Mouse (Mus musculus) hindbrain, embryonic 14.5 days (tissue): ENCODE measurements at regions not wholly inside any gene's neighbourhood (a gene's known extent, or its start where the extent isn't known, plus 50 kb on each side); places are given as distances from the start of the nearest gene placed in this dataset.
A peak's percentile ranks its signal among the peaks of the same experiment; 100 is the strongest.

Experiments used
- ATAC-seq: fragments of 200-750 bp; cut with Nextera tagmentation; 2 replicates; pipeline ENCODE4 v1.8.0; 2017; ENCODE audit warnings: moderate number of reproducible peaks, mild to moderate bottlenecking, moderate TSS enrichment, moderate library complexity; ENCODE audit not compliant: low FRiP score
- DNase-seq: peaks from one replicate; pipeline ENCODE4 v3.0.0-alpha.2; 2015; ENCODE audit warnings: low spot score
- H3K27ac ChIP-seq: fragments of 300-500 bp; sonication (generic); 2 replicates; pipeline ENCODE4 v1.5.1; 2014; ENCODE audit warnings: mild to moderate bottlenecking, moderate library complexity
- H3K27me3 ChIP-seq: fragments of 300-500 bp; sonication (generic); 2 replicates; pipeline ENCODE4 v1.6.1; 2014; ENCODE audit warnings: mild to moderate bottlenecking, low read length, mixed read lengths; ENCODE audit not compliant: control insufficient read depth, insufficient read depth
- H3K36me3 ChIP-seq: fragments of 300-500 bp; sonication (generic); replicated peaks from 2 replicates; pipeline ENCODE4 v1.6.1; 2014; ENCODE audit not compliant: control insufficient read depth, insufficient read depth
- H3K4me1 ChIP-seq: fragments of 300-500 bp; sonication (generic); replicated peaks from 2 replicates; pipeline ENCODE4 v1.6.1; 2014; ENCODE audit warnings: antibody characterized with exemption, low read length, mixed read lengths; ENCODE audit not compliant: control insufficient read depth, insufficient read depth
- H3K4me2 ChIP-seq: fragments of 300-500 bp; sonication (generic); replicated peaks from 2 replicates; pipeline ENCODE4 v1.6.1; 2014; ENCODE audit warnings: mild to moderate bottlenecking, moderate library complexity
- H3K4me3 ChIP-seq: fragments of 300-500 bp; sonication (generic); replicated peaks from 2 replicates; pipeline ENCODE4 v1.5.1; 2014; ENCODE audit warnings: mild to moderate bottlenecking, low read length
- H3K9ac ChIP-seq: fragments of 300-500 bp; sonication (generic); 2 replicates; pipeline ENCODE4 v1.6.1; 2014
- H3K9me3 ChIP-seq: fragments of 300-500 bp; sonication (generic); 2 replicates; pipeline ENCODE4 v1.6.1; 2016; ENCODE audit warnings: low read length; ENCODE audit not compliant: control insufficient read depth
- WGBS: fragments of 180-500 bp; shearing (Covaris S2); extraction: QIAGEN DNeasy Blood & Tissue Kit; methylation state at CpG from one replicate; pipeline ENCODE4 v1.1.7; 2014; 5-methylcytosine and 5-hydroxymethylcytosine counted together

GRCm38 (mm10) chr1:99237214-99237613 is 535.4 kb upstream of the Cntnap5b start:
- no peaks in the 10 kb centered on the region for H3K9me3 ChIP-seq
- H3K4me3 ChIP-seq: no peak overlapping the region
- H3K4me2 ChIP-seq: no peak overlapping the region
- no peak overlapping the region for H3K9ac ChIP-seq
- WGBS: 80% methylated on average over 2 of the region's 2 CpGs
- no peak for DNase-seq
- H3K27ac ChIP-seq: no peak overlapping the region
- no peaks in the 10 kb centered on the region for H3K4me1 ChIP-seq
- no peak for ATAC-seq
- no peaks in the 10 kb centered on the region for H3K36me3 ChIP-seq
- H3K27me3 ChIP-seq: no peaks in the 10 kb centered on the region

DNA sequence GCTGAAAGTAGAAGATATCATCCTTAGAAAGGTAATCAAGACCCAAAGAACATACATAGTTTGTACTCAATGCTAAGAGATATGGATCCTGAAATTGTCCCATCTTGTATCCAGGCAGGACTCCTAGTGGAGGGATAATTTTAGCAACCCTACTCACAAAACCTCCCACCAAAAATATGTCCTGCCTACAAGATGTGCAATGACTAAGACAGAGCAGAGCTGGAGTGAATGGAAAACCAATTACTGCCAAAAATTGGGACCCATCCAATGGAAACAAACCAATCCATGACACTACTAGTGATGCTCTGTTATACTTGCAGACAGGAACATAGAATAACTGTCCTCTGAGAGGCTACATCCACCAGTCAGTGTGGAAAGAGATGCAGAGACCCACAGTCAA is 487.0 kb upstream of the Cntnap5b start:
- no peaks in the 10 kb centered on the region for H3K36me3 ChIP-seq
- ATAC-seq: no peak
- no peak for DNase-seq
- no peak overlapping the region for H3K4me3 ChIP-seq
- H3K9me3 ChIP-seq: no peaks in the 10 kb centered on the region
- H3K9ac ChIP-seq: no peak overlapping the region
- no peak overlapping the region for H3K4me2 ChIP-seq
- H3K27me3 ChIP-seq: no peaks in the 10 kb centered on the region
- no peak overlapping the region for H3K27ac ChIP-seq
- H3K4me1 ChIP-seq: no peaks in the 10 kb centered on the region

DNA sequence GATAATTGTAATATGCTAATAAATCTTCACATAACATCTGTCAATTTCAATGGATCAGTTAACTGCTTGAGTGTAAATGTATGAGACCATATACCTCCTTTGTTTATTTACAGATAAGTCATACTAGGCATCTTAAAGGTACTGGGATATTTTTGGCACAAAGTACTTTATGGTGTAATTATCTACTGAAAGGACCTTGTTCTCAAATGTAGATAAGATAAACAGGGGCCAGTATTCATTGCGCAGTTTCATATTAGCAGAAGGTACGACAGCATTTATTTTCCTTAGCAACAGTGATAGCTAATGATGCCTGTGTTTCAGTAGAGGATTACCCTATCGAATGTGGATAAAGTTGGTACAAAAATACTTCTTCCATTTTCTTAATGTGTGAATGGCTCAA is 484.7 kb upstream of the Cntnap5b start:
- no peak overlapping the region for H3K9ac ChIP-seq

GRCm38 (mm10) chr1:99299139-99299538 is 473.4 kb upstream of the Cntnap5b start:
- ATAC-seq (peak; percentile 37; the same call in 1 of the 2 replicates), DNase-seq (no peak)
- no peak overlapping the region for H3K4me2 ChIP-seq
- no peaks in the 10 kb centered on the region for H3K4me1 ChIP-seq
- H3K36me3 ChIP-seq: no peaks in the 10 kb centered on the region
- no peaks in the 10 kb centered on the region for H3K9me3 ChIP-seq
- no peak overlapping the region for H3K4me3 ChIP-seq
- no peaks in the 10 kb centered on the region for H3K27me3 ChIP-seq
- no peak overlapping the region for H3K9ac ChIP-seq
- 58% methylated on average over 2 of the region's 2 CpGs for WGBS
- no peak overlapping the region for H3K27ac ChIP-seq

More for the DNA sequence above, 484.7 kb upstream of the Cntnap5b start:
- 90% methylated on average over 3 of the region's 3 CpGs for WGBS
- no peak overlapping the region for H3K4me2 ChIP-seq
- no peaks in the 10 kb centered on the region for H3K27me3 ChIP-seq
- no peak for DNase-seq
- no peak overlapping the region for H3K27ac ChIP-seq
- H3K4me1 ChIP-seq: no peaks in the 10 kb centered on the region
- no peaks in the 10 kb centered on the region for H3K36me3 ChIP-seq
- no peak overlapping the region for H3K4me3 ChIP-seq
- no peak for ATAC-seq
- H3K9me3 ChIP-seq: no peaks in the 10 kb centered on the region

DNA sequence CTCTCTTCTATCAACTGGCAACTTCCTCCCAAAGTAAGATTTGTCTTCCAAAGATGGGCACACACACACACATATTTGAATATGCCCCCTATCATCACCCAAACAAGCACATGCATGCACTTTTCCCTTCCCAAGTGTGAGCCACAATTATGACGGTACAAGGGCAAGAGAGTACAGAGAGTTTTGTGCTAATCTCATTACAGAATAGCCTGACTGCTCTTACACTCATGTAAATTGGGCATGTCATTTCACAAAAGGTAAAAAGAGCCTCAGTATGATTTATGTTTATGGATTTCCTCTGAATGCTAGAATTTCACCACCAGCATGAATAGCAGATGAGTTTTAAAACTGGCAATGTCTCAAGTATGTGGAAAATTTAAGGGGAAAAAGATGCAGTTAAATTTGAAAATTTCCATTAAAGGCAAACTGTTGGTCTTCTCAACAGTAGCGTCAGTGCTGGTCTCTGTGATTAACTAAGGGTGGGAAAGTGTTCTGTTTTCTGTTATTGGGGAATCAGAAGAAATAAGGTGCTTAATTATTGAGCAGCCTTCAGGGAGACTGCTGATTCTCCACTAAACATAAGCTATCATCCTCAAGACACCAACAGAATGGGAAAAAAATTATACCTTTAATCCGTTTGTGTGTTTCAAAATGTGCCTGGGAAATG is 455.4 kb upstream of the Cntnap5b start:
- H3K4me3 ChIP-seq: no peak overlapping the region
- H3K27ac ChIP-seq: no peak overlapping the region
- no peaks in the 10 kb centered on the region for H3K27me3 ChIP-seq
- no peaks in the 10 kb centered on the region for H3K4me1 ChIP-seq
- WGBS: 59% methylated on average over 3 of the region's 3 CpGs
- ATAC-seq (no peak), DNase-seq (no peak)
- no peak overlapping the region for H3K4me2 ChIP-seq
- no peaks in the 10 kb centered on the region for H3K36me3 ChIP-seq
- H3K9ac ChIP-seq: no peak overlapping the region
- H3K9me3 ChIP-seq: no peaks in the 10 kb centered on the region

DNA sequence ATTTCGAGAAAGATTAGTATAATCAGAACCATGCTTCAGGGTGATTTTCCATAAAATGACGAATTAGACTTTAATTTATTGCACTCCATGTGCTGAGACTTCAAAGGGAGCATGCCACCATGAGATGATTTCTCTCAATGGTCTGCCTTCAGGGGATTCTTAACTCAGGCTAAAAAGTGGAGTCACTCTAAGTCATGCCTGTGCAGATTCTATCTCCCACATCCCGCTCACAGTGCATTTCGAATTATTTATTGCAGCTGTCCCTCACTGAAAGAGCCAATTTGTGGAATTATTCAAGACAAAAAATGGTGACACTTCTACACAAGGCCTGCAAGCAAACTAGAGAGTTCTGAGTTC is 454.9 kb upstream of the Cntnap5b start:
- DNase-seq: no peak

More for the DNA sequence above, 454.9 kb upstream of the Cntnap5b start:
- Histone ChIP-seq H3K9ac (no peak overlapping the region), H3K27me3 (no peaks in the 10 kb centered on the region), H3K4me2 (no peak overlapping the region), H3K36me3 (no peaks in the 10 kb centered on the region), H3K4me3 (no peak overlapping the region), H3K9me3 (no peaks in the 10 kb centered on the region), H3K4me1 (no peaks in the 10 kb centered on the region), H3K27ac (no peak overlapping the region)
- 50% methylated on average over 4 of the region's 4 CpGs for WGBS
- no peak for ATAC-seq
